Mouse (Mus musculus) kidney, embryonic 15.5 days (tissue): Measurements from ENCODE around the gene Dnajc8. TPM values are rescaled to one million over a fixed set of nuclear protein-coding genes. Genes with fewer than 3 reads are reported as not detected.
"Not testable (repeated sequence)": the region's sequence is repeated elsewhere in the genome, so short reads cannot be mapped to it uniquely, and the experiment has no call there.

ENCODE experiments used
- ATAC-seq: fragments of 200-750 bp; cut with Nextera tagmentation; replicated peaks from 2 replicates; pipeline ENCODE4 v1.8.0; 2017; ENCODE audit warnings: moderate TSS enrichment; ENCODE audit not compliant: low FRiP score
- H3K27ac ChIP-seq: fragments of 300-500 bp; sonication (generic); 2 replicates; pipeline ENCODE4 v1.5.1; 2015; ENCODE audit warnings: mild to moderate bottlenecking, inconsistent platforms
- H3K27me3 ChIP-seq: fragments of 300-500 bp; sonication (generic); 2 replicates; pipeline ENCODE4 v1.6.1; 2015; ENCODE audit warnings: inconsistent platforms
- H3K36me3 ChIP-seq: fragments of 300-500 bp; sonication (generic); 2 replicates; pipeline ENCODE4 v1.6.1; 2015; ENCODE audit warnings: inconsistent platforms
- H3K4me1 ChIP-seq: fragments of 300-500 bp; sonication (generic); 2 replicates; pipeline ENCODE4 v1.6.1; 2015; ENCODE audit warnings: inconsistent platforms
- H3K4me2 ChIP-seq: fragments of 300-500 bp; sonication (generic); 2 replicates; pipeline ENCODE4 v1.6.1; 2015; ENCODE audit warnings: moderate library complexity, mild to moderate bottlenecking, inconsistent platforms
- H3K4me3 ChIP-seq: fragments of 300-500 bp; sonication (generic); replicated peaks from 2 replicates; pipeline ENCODE4 v1.5.1; 2015; ENCODE audit warnings: mild to moderate bottlenecking, inconsistent platforms
- H3K9ac ChIP-seq: fragments of 300-500 bp; sonication (generic); 2 replicates; pipeline ENCODE4 v1.6.1; 2015; ENCODE audit warnings: mild to moderate bottlenecking, inconsistent platforms
- H3K9me3 ChIP-seq: fragments of 300-500 bp; sonication (generic); replicated peaks from 2 replicates; pipeline ENCODE4 v1.6.1; 2016; ENCODE audit warnings: inconsistent platforms
- WGBS: fragments of 180-500 bp; shearing (Covaris S2); methylation state at CpG from one replicate; pipeline ENCODE4 v1.1.7; 2015; ENCODE audit warnings: mixed read lengths; 5-methylcytosine and 5-hydroxymethylcytosine counted together
- polyA plus RNA-seq: library from polyadenylated mRNA; unstranded; fragments of >200 nt; fragmentation: Nextera tagmentation; extraction: Ambion mirVana; gene quantifications from 2 replicates; pipeline ENCODE4 v1.2.1, GENCODE M21; 2015

Gene Dnajc8
- polyA plus RNA-seq, 1 experiment from 2014 or later = 167 TPM

GRCm38 (mm10) chr4:132542724-132543123 lies 7.4 kb downstream of the Dnajc8 start:
- H3K27me3 ChIP-seq = no peaks in the 10 kb centered on the region
- WGBS = 55% methylated on average over 1 of the region's 1 CpGs
- H3K9ac ChIP-seq = no peak overlapping the region
- H3K27ac ChIP-seq = no peak overlapping the region
- H3K4me1 ChIP-seq = 0 out of 2 replicates have a peak, but pooled peaks cover 1% of the 10 kb centered on the region
- no peak overlapping the region for H3K4me3 ChIP-seq
- H3K4me2 ChIP-seq = no peak overlapping the region
- no peak for ATAC-seq
- H3K36me3 ChIP-seq = peaks cover 96% of the 10 kb centered on the region
- no peaks in the 10 kb centered on the region for H3K9me3 ChIP-seq

- H3K27ac ChIP-seq = no peak overlapping the region
- no peak overlapping the region for H3K9ac ChIP-seq
- peaks cover 96% of the 10 kb centered on the region for H3K36me3 ChIP-seq
- H3K4me1 ChIP-seq = no peaks in the 10 kb centered on the region
- H3K4me3 ChIP-seq = no peak overlapping the region
- H3K9me3 ChIP-seq = no peaks in the 10 kb centered on the region
- no peak for ATAC-seq
- H3K4me2 ChIP-seq = no peak overlapping the region
- no peaks in the 10 kb centered on the region for H3K27me3 ChIP-seq
- WGBS = 20% methylated on average over 8 of the region's 8 CpGs
Measured at GRCm38 (mm10) chr4:132545851-132546250, 10.5 kb downstream of the Dnajc8 start.

- no peak for ATAC-seq
- 67% methylated on average over 5 of the region's 5 CpGs for WGBS
- H3K36me3 ChIP-seq = peaks cover 47% of the 10 kb centered on the region
- H3K4me2 ChIP-seq = no peak overlapping the region
- no peak overlapping the region for H3K27ac ChIP-seq
- H3K9me3 ChIP-seq = no peaks in the 10 kb centered on the region
- H3K4me3 ChIP-seq = no peak overlapping the region
- no peaks in the 10 kb centered on the region for H3K4me1 ChIP-seq
- H3K9ac ChIP-seq = no peak overlapping the region
- H3K27me3 ChIP-seq = no peaks in the 10 kb centered on the region
Measured at GRCm38 (mm10) chr4:132554221-132554620, 18.9 kb downstream of the Dnajc8 start.

- Histone ChIP-seq H3K27ac (no peak overlapping the region), H3K4me2 (no peak overlapping the region), H3K4me1 (no peaks in the 10 kb centered on the region), H3K4me3 (no peak overlapping the region), H3K36me3 (peaks cover 43% of the 10 kb centered on the region), H3K9me3 (no peaks in the 10 kb centered on the region), H3K9ac (no peak overlapping the region), H3K27me3 (no peaks in the 10 kb centered on the region)
- 81% methylated on average over 8 of the region's 8 CpGs for WGBS
- ATAC-seq = no peak
Measured at GRCm38 (mm10) chr4:132554653-132555052, 19.3 kb downstream of the Dnajc8 start.

- ATAC-seq, H3K4me3 ChIP-seq, H3K9me3 ChIP-seq, H3K4me1 ChIP-seq, H3K9ac ChIP-seq, H3K27ac ChIP-seq, H3K27me3 ChIP-seq, H3K4me2 ChIP-seq: not testable (repeated sequence)
- 89% methylated on average over 7 of the region's 7 CpGs for WGBS
- peaks cover 36% of the 10 kb centered on the region for H3K36me3 ChIP-seq
Measured at GRCm38 (mm10) chr4:132555550-132555949, 20.2 kb downstream of the Dnajc8 start.

GRCm38 (mm10) chr4:132563261-132563660 lies 27.9 kb downstream of the Dnajc8 start:
- Histone ChIP-seq H3K9ac (no peak overlapping the region), H3K4me3 (no peak overlapping the region), H3K9me3 (no peaks in the 10 kb centered on the region), H3K4me2 (no peak overlapping the region), H3K27me3 (no peaks in the 10 kb centered on the region), H3K4me1 (peaks cover 4% of the 10 kb centered on the region; the same call in 1 of the 2 replicates), H3K36me3 (no peaks in the 10 kb centered on the region), H3K27ac (no peak overlapping the region)
- ATAC-seq = no peak
- 78% methylated on average over 3 of the region's 3 CpGs for WGBS

GRCm38 (mm10) chr4:132563965-132564364 lies 28.6 kb downstream of the Dnajc8 start, which contains the start of gene Ptafr:
Ptafr (plus strand) TSS chr4:132564067.
- Histone ChIP-seq H3K9me3 (no peaks in the 10 kb centered on the region), H3K27me3 (no peaks in the 10 kb centered on the region), H3K4me2 (no peak within 1 kb of the TSS), H3K9ac (no peak within 1 kb of the TSS), H3K4me3 (no peak within 1 kb of the TSS), H3K27ac (no peak within 1 kb of the TSS), H3K4me1 (peaks cover 4% of the 10 kb centered on the region; the same call in 1 of the 2 replicates), H3K36me3 (no peaks in the 10 kb centered on the region)
- 32% methylated on average over 4 of the region's 4 CpGs for WGBS
- no peak for ATAC-seq

GRCm38 (mm10) chr4:132565089-132565747 lies 29.9 kb downstream of the Dnajc8 start:
- Histone ChIP-seq H3K4me1 (peaks cover 4% of the 10 kb centered on the region; the same call in 1 of the 2 replicates), H3K27ac (no peak overlapping the region), H3K4me2 (no peak overlapping the region), H3K36me3 (no peaks in the 10 kb centered on the region), H3K4me3 (no peak overlapping the region), H3K27me3 (no peaks in the 10 kb centered on the region), H3K9ac (no peak overlapping the region), H3K9me3 (no peaks in the 10 kb centered on the region)
- ATAC-seq = no peak
- WGBS = 74% methylated on average over 12 of the region's 12 CpGs

- Histone ChIP-seq H3K27ac (no peak overlapping the region), H3K9ac (no peak overlapping the region), H3K4me1 (peaks cover 4% of the 10 kb centered on the region; the same call in 1 of the 2 replicates), H3K9me3 (no peaks in the 10 kb centered on the region), H3K4me3 (no peak overlapping the region), H3K27me3 (no peaks in the 10 kb centered on the region), H3K36me3 (no peaks in the 10 kb centered on the region), H3K4me2 (no peak overlapping the region)
- no peak for ATAC-seq
- 72% methylated on average over 9 of the region's 9 CpGs for WGBS
Measured at GRCm38 (mm10) chr4:132567361-132567779, 32.0 kb downstream of the Dnajc8 start.

- no peaks in the 10 kb centered on the region for H3K9me3 ChIP-seq
- WGBS = 90% methylated on average over 5 of the region's 5 CpGs
Measured at GRCm38 (mm10) chr4:132569115-132569514, 33.8 kb downstream of the Dnajc8 start.

GRCm38 (mm10) chr4:132571190-132571589 lies 35.8 kb downstream of the Dnajc8 start:
- Histone ChIP-seq H3K27me3 (no peaks in the 10 kb centered on the region), H3K9me3 (no peaks in the 10 kb centered on the region), H3K4me1 (no peaks in the 10 kb centered on the region), H3K36me3 (no peaks in the 10 kb centered on the region), H3K27ac (no peak overlapping the region), H3K9ac (no peak overlapping the region), H3K4me2 (no peak overlapping the region), H3K4me3 (no peak overlapping the region)
- 74% methylated on average over 9 of the region's 9 CpGs for WGBS
- no peak for ATAC-seq

More at GRCm38 (mm10) chr4:132569115-132569514, 33.8 kb downstream of the Dnajc8 start:
- H3K4me3 ChIP-seq = no peak overlapping the region
- H3K36me3 ChIP-seq = no peaks in the 10 kb centered on the region
- no peak overlapping the region for H3K4me2 ChIP-seq
- H3K27me3 ChIP-seq = no peaks in the 10 kb centered on the region
- H3K9ac ChIP-seq = no peak overlapping the region
- no peak for ATAC-seq
- H3K27ac ChIP-seq = no peak overlapping the region
- no peaks in the 10 kb centered on the region for H3K4me1 ChIP-seq

- H3K4me1 ChIP-seq = no peaks in the 10 kb centered on the region
- no peak overlapping the region for H3K4me2 ChIP-seq
- ATAC-seq = no peak
- no peak overlapping the region for H3K27ac ChIP-seq
- H3K27me3 ChIP-seq = no peaks in the 10 kb centered on the region
- WGBS = 60% methylated on average over 11 of the region's 11 CpGs
- H3K4me3 ChIP-seq = no peak overlapping the region
- H3K9me3 ChIP-seq = no peaks in the 10 kb centered on the region
- H3K9ac ChIP-seq = no peak overlapping the region
- no peaks in the 10 kb centered on the region for H3K36me3 ChIP-seq
Measured at GRCm38 (mm10) chr4:132573327-132573726, 38.0 kb downstream of the Dnajc8 start.
